Mouse (Mus musculus): ENCODE results near the gene Pip4k2b.
"Not testable (repeated sequence)": the region's sequence is repeated elsewhere in the genome, so short reads cannot be mapped to it uniquely, and the experiment has no call there.

Pip4k2b gene

DNA sequence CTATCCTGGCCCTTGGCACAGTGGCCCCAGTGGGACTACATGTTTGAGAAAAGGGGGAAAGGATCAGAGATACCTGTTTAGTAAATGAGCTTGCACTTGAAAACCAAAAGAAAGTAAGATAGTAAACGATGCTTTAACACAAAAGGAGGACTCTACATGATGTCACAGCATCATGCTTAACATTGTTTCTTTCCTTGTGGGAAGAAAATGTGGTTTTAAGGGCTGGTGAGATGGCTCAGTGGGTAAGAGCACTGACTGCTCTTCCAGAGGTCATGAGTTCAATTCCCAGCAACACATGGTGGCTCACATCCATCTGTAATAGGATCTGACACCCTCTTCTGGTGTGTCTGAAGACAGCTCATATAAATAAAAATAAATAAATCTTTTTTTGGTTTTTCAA lies 13.6 kb upstream of the Pip4k2b start:
- no peak for ATAC-seq (ENCODE audit: insufficient number of reproducible peaks, low FRiP score, low TSS enrichment)

DNA sequence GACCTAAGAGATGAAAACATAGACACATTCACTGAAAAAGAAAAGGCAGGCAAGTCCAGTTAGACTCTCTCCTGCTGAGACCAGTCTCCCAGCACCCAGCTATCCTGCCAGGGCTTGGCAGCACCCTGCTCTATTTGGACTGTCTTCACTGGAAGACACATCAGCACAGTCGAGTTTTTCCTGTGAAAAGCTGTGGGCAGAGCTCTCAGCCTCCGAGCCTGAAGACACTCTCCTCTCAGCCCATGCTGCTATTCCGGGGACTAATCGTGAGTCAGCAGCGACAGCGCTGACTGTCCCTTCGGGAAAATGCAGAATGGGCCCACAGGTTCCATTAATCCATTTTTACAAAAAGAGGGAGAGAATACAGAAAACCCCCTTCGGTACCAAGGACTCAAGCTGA lies 8.8 kb upstream of the Pip4k2b start:
- no peak for ATAC-seq (ENCODE audit: insufficient number of reproducible peaks, low FRiP score, low TSS enrichment)

DNA sequence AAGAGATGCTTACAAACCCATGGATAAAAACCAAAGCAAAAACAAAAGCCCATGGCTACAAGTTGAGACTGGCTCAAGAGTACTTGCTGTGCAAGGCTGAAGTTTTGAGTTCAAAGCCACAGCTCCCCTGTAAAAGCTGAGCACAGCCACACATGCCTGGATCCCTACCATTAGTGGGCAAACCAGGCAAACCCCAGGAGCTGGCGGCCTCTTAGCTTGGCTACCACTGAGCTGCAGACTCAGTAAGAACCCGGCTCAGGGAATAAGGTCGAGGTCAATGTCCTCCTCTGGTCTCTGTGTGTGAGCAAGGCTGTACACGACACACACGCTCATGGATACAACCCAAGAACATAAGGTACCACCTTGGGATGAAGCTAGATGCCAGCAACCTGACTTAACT lies 4.0 kb upstream of the Pip4k2b start:
- ATAC-seq (ENCODE audit: insufficient number of reproducible peaks, low FRiP score, low TSS enrichment), result no peak

DNA sequence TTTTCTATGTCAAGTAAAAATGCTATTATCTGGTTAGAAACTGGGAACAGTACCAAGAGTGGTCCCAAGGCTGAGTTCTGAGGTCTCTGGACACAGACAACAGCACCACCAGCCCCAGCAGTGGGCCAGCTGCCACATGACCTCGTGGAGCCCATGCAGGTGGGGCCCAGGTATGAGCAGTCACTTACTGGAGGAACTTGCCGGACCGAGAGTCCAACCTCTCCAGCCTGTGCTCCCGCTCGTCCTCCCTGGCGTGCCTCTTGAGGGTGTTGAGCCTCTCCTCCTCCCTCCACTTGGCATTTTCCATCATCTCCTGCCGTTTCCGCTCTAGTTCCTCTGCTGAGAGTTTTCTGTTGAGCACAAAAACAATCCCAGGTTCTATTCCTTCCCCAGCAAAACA lies 3.3 kb upstream of the Pip4k2b start:
- ATAC-seq (ENCODE audit: insufficient number of reproducible peaks, low FRiP score, low TSS enrichment), result no peak

DNA sequence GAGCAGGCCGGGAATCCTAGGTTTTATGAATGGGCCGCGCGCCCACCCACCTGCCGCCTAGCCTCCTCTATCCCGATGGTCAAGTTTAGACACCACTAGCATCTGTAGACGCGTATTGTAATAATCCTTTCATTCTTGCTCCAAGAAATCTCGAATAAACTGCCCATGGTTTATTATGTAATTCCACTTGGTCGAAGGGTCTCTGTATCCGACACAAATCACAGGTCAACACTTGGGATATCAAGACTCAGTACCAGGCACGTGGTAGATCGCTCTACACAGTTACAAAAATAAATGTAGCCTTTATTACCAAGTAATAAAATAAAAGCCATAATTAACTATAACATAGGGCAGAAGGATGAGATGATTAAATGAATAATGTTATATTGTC lies 822 bp upstream of the Pip4k2b start:
- ATAC-seq (ENCODE audit: insufficient number of reproducible peaks, low FRiP score, low TSS enrichment), result peak; percentile 7; the same call in 1 of the 2 replicates

DNA sequence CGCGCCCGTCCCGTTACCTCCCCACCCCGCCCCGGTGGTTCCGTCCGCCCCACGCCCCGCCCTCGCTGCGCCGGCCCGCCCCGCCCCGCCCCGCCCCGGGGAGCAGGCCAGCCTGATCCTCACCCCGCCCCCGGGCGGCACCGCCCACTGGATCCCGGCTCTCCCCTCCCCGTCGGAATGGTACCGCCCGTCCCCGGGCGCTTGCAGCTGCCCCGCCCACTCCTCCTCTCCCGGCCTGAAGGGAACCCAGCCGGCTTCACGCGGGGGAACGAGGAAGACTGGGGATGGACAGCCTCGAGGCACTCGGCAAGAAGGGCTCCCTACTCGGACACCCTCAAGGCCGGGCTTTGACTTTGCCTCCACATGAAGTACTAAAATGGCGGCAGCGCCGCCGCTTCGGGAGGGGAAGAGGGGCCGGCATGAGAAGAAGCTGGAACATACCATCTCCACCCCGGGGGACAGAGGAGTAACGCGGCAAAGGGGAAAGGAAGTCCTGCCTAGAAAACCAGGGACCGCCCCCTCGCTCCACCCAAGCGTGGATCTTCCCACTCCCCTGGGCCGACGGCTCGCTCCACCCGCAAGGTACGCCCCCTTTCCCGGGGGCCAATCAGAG lies 320 bp upstream of the Pip4k2b start:
- peak; percentile 93 for ATAC-seq (ENCODE audit: insufficient number of reproducible peaks, low FRiP score, low TSS enrichment)

DNA sequence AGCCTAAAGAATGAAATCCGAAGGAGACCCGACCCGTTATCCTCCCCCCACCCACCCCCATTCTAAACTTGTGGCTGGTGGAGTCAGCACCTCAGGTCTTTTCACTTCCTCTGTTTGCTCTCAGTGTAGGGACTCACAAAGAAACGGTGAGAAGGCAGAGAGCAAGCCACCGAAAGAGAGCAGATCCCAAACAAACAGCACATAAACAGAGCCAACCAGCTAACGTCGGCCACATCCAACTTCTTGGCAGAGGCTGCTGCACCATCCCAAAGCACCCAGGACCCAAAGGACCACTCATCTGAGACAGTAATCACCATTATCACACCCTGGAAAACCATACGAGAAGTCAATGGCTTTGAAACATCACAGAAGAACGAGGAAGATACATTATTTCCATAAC lies 1.1 kb downstream of the Pip4k2b start:
- no peak for ATAC-seq (ENCODE audit: insufficient number of reproducible peaks, low FRiP score, low TSS enrichment)

DNA sequence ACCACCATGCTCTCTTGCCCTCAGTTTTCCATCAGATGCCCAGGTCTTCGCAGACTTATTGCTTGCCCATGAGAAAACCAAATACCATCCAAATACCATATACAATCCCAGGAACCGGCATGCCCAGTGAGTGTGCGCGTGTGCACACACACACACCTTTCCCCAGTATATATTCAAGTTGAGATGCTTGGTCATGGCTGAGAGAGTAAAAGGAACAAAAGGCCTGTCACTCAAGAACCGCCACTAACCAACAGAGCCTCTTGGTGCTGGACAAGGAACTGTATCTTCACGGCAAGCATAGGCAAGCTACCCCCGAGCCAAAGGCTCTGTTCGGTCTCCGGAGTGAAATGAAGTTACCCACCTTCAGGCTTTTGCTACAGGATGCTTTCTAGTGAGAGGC lies 1.9 kb downstream of the Pip4k2b start:
- no peak for ATAC-seq (ENCODE audit: insufficient number of reproducible peaks, low FRiP score, low TSS enrichment)

DNA sequence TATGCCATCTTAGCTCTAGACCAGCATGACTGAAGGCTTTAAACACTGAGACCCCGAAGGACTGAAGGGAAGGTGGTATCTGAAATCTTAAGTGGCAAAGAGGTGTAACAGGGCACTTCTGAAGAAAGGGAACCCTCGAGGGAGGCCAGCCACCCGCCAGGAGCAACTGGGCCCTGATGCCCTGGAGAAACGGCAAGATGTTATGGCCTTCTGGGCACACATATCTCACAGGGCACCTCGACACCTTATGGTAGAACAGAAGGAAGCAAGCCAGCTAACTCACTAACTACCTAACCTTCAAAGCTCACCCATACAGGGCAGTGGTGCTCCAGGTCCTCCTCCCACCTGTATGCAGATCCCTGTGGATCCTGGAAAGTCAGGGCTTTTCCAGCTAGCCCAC lies 2.3 kb downstream of the Pip4k2b start:
- no peak for ATAC-seq (ENCODE audit: insufficient number of reproducible peaks, low FRiP score, low TSS enrichment)

DNA sequence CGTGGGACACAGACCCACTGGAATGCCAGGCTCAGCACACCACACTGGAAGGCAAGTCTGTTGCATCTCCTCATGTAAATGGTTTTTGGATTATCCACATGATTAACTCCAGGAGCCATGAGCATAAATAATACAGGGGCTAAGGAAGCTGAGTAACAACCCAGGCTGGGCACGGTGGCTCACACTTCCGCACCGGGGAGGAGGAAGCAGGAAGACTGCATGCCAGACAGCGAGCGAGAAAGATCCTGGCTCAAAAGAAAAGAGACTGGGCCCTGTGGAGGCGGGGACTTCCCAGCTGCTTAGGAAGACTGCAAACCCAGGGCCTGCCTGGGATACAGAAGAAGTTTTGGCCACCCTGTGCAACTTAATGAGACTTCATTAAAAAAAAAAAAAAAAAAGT lies 4.3 kb downstream of the Pip4k2b start:
- no peak for ATAC-seq (ENCODE audit: insufficient number of reproducible peaks, low FRiP score, low TSS enrichment)

DNA sequence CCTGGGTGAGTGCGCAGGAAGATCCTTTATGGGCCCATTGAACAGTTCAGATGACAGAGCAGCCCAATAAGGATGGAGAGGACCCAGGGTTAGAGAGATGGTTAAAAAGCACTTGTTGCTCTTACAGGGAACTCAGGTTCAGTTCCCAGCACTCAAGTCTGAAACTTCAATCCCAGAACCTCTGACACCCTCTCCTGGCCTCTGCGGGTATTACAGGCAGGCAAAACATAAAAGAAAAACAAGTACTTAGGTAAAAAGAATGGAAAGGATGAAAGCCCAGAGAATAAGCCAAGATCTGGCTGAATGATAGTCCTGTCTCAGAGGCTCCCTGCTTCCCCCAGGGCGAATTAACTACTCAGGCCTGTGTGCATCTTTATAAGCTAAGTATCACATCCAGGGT lies 5.3 kb downstream of the Pip4k2b start:
- no peak for ATAC-seq (ENCODE audit: insufficient number of reproducible peaks, low FRiP score, low TSS enrichment)

DNA sequence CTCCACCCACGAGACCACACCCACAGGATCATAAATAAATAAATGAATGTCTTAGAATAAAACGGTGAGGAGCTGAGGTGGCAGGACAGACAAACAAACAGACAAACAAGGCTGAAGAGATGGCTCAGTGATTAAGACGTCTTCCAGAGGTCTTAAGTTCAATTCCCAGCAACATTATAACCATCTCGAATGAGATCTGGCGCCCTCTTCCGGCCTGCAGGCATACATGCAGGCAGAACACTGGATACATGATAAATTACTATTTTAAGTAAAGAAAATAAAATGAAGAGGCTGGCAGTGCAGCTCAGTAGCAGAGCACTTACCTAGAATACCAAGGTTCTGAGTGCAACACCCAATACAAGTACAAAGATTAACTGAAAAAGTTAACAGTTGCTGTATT lies 5.8 kb downstream of the Pip4k2b start:
- no peak for ATAC-seq (ENCODE audit: insufficient number of reproducible peaks, low FRiP score, low TSS enrichment)

DNA sequence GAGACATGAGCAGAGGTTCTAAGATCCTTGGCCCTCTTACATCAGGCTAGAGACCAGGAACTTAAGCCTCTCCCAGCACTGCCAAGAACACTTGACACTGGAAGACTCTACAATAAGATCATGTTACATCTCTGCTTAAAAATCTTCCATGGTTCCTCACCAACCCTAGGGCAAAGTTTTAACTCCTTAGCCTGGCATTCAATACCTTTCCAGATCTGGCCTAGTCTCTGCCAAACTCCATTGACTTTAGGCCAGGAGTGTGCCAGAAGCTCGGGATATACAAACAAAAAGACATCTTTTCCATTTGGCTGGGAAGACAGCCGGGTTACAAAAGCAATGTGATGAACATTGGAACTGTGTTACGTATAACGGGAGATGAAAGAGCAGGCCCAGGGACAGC lies 6.9 kb downstream of the Pip4k2b start:
- ATAC-seq (ENCODE audit: insufficient number of reproducible peaks, low FRiP score, low TSS enrichment), result no peak

DNA sequence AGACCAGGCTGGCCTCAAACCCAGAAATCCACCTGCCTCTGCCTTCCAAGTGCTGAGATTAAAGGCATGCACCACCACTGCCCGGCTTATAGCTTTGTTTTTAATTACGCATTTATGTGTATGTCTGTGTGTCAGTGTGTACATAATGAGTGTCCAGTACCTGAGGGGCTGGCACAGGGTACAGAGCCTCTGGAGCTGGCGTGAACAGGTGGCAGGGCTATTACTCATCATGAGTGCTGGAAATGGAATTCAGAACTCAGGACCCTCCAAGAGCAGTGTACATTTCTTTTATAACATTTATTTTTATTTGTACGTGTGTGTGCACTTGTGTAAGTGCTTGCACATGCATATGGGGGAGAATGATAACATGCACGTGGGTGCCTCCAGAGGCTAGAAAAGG lies 7.9 kb downstream of the Pip4k2b start:
- ATAC-seq (ENCODE audit: insufficient number of reproducible peaks, low FRiP score, low TSS enrichment), result no peak

DNA sequence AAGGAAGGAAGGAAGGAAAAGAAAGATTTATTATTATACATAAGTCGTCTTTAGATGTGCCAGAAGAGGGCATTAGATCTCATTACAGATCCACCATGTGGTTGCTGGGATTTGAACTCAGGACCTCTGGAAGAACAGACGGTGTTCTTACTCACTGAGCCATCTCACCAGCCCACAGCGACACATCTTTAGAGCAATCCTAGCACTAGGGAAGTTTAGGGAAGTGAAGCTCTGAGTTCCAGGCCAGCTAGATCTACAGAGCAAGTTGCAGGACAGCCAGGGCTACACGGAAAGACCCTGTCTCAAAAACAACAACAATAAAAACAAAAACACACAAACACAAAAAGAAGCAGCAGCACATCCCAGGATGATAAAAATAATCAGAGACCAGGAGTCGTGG lies 9.7 kb downstream of the Pip4k2b start:
- ATAC-seq (ENCODE audit: insufficient number of reproducible peaks, low FRiP score, low TSS enrichment), result not testable (repeated sequence)

DNA sequence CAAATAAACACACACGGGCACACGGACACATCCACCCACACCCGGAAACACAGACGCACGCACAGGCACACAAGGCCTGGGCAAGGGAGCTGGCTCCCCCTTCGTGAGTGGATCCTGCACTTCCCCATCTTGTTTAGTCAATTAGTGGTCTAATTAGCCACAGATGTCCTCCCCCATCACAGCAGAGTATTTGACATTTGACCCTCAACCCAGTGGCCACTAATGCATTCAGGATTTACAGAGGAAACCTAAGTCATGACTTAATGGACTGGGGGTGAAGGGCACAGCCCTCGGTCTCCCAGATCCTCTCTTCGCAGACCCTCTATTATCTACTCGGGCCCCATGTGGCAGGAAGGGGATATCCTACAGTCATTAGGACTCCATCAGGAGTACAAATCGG lies 10.8 kb downstream of the Pip4k2b start:
- no peak for ATAC-seq (ENCODE audit: insufficient number of reproducible peaks, low FRiP score, low TSS enrichment)

DNA sequence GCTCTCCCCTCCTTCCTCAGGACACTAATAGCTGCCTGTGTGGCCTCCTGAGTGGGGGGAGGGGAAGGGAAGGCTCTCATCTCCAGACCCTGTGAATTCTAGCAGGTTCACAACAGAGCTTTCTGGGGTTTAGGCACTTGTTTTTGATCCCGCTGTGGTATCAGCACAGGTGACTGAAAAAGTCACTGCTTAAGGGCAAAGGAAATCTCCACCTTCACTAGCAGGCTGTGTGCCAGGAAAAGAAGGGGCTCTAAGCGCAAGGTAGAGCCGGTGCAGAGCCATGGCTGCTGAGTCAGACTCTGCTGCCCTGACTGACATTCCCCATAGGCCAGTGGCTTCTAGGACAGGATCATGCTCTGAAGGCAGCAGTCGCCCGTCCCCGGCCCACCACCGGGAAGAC lies 15.8 kb downstream of the Pip4k2b start:
- ATAC-seq (ENCODE audit: insufficient number of reproducible peaks, low FRiP score, low TSS enrichment), result no peak

DNA sequence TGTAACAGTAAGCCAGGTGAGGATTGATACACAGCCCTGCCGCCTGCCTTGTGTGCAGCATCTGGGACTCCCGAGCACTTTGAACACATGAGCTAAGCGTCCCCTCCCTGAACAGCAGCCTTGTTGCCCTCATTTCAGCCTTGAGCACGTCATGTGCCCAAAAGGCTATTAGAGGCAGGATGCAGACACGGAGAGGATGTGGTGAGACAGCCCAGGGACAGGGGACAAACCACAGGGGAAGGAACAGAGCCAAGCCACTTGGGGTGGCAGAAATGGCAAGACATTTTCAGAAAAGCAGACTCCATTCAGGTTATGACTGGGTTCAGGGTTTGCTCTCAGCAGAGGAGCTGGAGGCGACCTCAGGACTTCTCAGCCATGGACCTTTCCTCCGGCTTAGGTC lies 16.2 kb downstream of the Pip4k2b start:
- ATAC-seq (ENCODE audit: insufficient number of reproducible peaks, low FRiP score, low TSS enrichment), result no peak

DNA sequence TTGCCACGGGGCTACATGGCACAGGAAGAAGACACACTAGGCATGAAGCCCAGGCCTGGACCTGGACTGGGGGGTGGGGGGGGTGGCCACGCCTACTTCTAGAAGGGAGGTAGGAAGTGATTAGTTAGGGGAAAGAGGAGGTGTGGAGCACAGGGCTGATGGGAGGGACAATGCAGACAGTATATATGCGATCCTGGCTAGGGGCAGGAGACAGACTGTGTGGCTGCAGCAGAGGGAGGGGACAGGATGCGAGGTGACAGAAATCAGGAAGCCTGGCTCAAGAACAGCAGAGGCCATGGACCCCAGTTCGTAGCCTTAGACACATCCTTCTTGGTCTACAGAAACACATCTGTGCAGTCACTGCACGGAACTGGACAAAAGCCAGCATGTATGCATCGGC lies 20.8 kb downstream of the Pip4k2b start:
- no peak for ATAC-seq (ENCODE audit: insufficient number of reproducible peaks, low FRiP score, low TSS enrichment)

DNA sequence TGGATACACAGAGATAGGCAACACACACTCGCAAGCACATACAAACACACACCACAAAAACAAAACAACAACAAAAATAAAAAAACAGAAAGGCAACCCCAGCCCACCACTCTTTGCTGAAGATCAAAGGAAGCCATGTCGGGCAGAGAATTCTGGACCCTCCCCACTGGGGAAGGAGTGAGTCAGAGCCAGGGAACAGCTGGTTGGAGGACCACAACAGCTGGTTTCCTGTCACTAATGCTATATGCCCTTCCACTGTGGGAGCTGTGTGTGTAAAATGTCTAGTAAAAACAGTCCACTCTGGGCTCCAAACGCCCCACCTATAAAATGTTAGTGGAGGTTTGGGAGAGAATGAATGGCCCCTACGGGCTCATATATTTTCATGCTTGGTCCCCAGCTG lies 23.2 kb downstream of the Pip4k2b start:
- ATAC-seq (ENCODE audit: insufficient number of reproducible peaks, low FRiP score, low TSS enrichment), result no peak

DNA sequence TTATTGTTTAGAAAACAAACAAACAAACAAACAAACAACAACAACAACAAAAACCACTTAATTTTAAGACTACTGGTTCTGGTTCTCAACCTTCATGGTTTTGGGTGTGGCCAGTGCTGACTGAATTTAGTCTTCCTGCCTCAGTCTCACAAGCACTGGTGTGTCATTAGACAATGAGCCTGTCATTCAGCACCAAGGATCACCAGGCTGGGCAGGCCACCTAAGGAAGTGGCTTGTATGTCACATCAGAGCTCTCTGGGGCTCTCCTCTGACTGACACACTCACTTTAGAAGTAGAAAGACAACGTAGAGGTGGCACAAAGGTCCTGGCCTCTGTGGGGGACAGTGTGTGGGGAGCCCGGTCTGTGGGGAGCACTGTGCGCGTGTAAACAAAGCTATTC lies 25.5 kb downstream of the Pip4k2b start:
- no peak for ATAC-seq (ENCODE audit: insufficient number of reproducible peaks, low FRiP score, low TSS enrichment)

DNA sequence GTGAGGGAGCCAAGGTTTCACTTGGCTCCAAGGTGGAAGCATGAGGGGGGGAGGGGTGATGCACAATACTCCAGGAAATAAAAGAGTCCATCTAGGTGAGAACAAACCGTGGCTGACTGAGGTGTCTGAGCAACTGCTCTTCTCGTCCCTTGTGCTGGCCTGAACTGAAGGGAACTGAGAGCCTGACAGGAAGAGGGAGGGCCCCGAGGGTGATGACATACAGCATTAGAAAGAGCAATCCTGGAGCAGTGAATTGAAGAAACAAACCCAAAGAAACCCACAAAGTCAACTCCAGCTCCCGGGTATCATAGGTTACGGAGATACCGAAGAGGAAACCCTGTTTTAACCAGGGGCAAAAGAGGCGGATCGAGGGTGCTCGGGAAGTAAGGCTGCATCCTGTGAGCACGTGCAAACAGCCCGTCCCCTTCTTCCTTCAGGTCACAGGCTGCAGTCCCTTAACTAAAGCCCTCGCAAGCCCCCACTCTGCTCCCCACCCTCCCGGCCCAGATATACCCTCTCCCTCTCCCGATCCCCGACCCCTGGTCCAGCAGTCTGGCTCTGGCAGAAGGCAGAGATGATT lies 26.1 kb downstream of the Pip4k2b start:
- no peak for ATAC-seq (ENCODE audit: insufficient number of reproducible peaks, low FRiP score, low TSS enrichment)

All from cerebellum, adult (tissue).